Mouse (Mus musculus): Measurements from ENCODE around the gene Tomm40l. TPM values are rescaled to one million over a fixed set of nuclear protein-coding genes. Genes with fewer than 3 reads are reported as not detected.

Tomm40l gene
- polyA plus RNA-seq, 2 experiments = 11.0 to 17.5 TPM

DNA sequence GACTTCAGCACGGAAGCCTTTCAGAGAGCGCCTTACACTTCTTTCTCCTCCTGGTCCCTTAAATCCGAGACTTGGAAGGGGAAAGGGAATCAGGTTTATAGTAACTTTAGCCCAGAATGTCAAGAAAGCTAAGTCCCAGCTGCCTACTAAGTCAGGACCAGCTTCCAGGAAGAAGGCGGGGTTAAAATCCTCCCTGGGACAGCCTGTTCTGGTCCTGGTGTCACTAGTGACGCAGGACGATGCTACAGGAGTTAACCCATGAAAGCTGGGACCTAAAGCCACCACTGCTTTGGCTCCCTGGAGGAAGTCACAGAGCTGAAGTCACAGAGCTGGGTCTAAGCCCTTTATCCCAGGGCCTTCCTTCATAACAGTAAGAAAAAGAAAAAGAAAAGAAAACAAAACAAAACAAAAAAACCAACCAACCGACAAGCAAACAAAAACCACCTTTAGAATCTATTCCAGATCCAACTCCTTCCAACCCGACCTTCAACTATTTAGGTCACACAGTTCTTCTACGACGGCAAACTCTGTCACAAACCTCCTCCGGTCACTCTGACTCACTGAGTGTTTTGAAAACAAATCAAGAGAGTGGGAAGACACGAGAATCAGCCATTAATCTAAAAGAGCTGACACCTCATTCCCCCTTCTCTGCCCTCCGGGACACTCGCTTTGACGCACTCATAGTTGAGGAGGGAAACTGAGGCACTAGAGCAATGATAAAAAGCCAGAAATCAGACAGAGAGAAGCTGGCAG, 17.9 kb upstream of the Tomm40l start:
- 74% methylated on average over 15 of the region's 15 CpGs for WGBS (ENCODE audit: insufficient replicate concordance)
- no peak for DNase-seq (ENCODE audit: low read depth in 3 of 3, low spot score in 3 of 3)

DNA sequence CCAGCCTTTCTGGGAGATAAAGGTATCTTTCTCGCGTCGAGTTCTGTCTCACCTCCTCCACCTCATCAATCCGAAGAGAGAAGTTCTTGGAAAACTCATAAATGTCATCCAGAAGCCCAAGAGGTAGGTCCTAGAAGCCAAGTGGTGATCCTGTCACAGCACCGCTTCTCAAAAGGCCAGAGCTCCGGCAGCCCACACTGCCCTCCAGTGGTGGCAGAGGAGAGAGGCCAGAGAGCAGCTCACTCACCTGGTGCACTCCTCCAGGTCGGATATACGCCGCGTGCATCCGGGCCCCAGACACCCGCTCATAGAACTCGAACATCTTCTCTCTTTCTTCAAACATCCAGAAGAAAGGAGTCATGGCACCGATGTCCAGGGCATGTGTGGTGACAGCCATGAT, 16.1 kb upstream of the Tomm40l start:
- ATAC-seq (ENCODE audit: insufficient read depth) = 0 out of 2 replicates have a peak, but pooled peaks have one; percentile 32
- WGBS (ENCODE audit: insufficient replicate concordance) = 65% methylated on average over 14 of the region's 14 CpGs
- no peak overlapping the region for H3K27ac ChIP-seq

More for the DNA sequence above, 17.9 kb upstream of the Tomm40l start:
- ATAC-seq (ENCODE audit: insufficient read depth) = no peak
- H3K4me3 ChIP-seq (ENCODE audit: insufficient read depth in 1 of 2, low read depth in 2 of 2, low read length in 2 of 2) = no peak overlapping the region
- H3K9me3 ChIP-seq (ENCODE audit: control insufficient read depth, low read length) = no peaks in the 10 kb centered on the region
- H3K9ac ChIP-seq (replicated peaks) = no peak overlapping the region
- no peak overlapping the region for H3K4me2 ChIP-seq (ENCODE audit: low read depth)
- no peak for TF ChIP-seq EP300 (IDR thresholded peaks at IDR 0.05; ENCODE audit: low read depth)
- no peak for TF ChIP-seq CTCF (IDR thresholded peaks at IDR 0.05; ENCODE audit: low read depth)
- peaks cover 51% of the 10 kb centered on the region for H3K36me3 ChIP-seq (replicated peaks; ENCODE audit: control insufficient read depth, insufficient read depth, low read depth)
- H3K27me3 ChIP-seq (ENCODE audit: control insufficient read depth, insufficient read depth, low read length) = no peaks in the 10 kb centered on the region
- H3K4me1 ChIP-seq (replicated peaks; ENCODE audit: control insufficient read depth in 2 of 2, insufficient read depth in 2 of 2, low read length in 1 of 2) = no peaks in the 10 kb centered on the region; a peak in 1 of 4 replicates
- H3K27ac ChIP-seq = no peak overlapping the region

DNA sequence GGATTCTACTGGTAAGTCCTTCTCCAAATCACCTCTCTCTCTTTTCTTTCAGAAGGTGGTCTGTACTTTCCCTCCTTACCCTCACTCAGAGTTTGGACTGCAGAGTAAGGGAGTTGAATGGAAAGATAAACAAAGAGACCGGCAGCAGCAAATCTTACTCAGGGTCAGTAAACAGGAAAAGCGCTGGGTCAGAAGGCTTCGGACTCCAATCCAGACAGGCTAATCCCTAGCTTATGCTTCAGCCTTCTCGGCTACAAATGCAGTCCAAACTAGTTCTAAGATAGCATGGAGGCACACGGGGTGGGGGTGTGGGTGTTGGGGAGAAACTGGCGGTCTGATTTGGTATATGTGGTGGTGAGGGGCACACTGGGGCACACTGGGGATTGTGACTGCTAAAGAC, 15.1 kb upstream of the Tomm40l start:
- no peaks in the 10 kb centered on the region for H3K9me3 ChIP-seq (ENCODE audit: control insufficient read depth, low read length)
- peaks cover 43% of the 10 kb centered on the region for H3K36me3 ChIP-seq (replicated peaks; ENCODE audit: control insufficient read depth, insufficient read depth, low read depth)
- ATAC-seq (ENCODE audit: insufficient read depth) (no peak), DNase-seq (ENCODE audit: low read depth in 3 of 3, low spot score in 3 of 3) (no peak)
- H3K4me1 ChIP-seq (replicated peaks; ENCODE audit: control insufficient read depth in 2 of 2, insufficient read depth in 2 of 2, low read length in 1 of 2) = peaks cover 10 to 13% of the 10 kb centered on the region in 2 experiments
- no peak overlapping the region for H3K9ac ChIP-seq (replicated peaks)
- H3K27me3 ChIP-seq (ENCODE audit: control insufficient read depth, insufficient read depth, low read length) = no peaks in the 10 kb centered on the region
- WGBS (ENCODE audit: insufficient replicate concordance) = 75% methylated on average over 6 of the region's 6 CpGs
- H3K27ac ChIP-seq = no peak overlapping the region
- H3K4me2 ChIP-seq (ENCODE audit: low read depth) = no peak overlapping the region
- no peak for TF ChIP-seq EP300 (IDR thresholded peaks at IDR 0.05; ENCODE audit: low read depth)
- TF ChIP-seq CTCF (IDR thresholded peaks at IDR 0.05; ENCODE audit: low read depth) = no peak
- no peak overlapping the region for H3K4me3 ChIP-seq (ENCODE audit: insufficient read depth in 1 of 2, low read depth in 2 of 2, low read length in 2 of 2)

More for the DNA sequence above, 16.1 kb upstream of the Tomm40l start:
- H3K4me1 ChIP-seq (replicated peaks; ENCODE audit: control insufficient read depth in 2 of 2, insufficient read depth in 2 of 2, low read length in 1 of 2) = peaks cover 2 to 3% of the 10 kb centered on the region in 2 experiments; a peak in 3 of 4 replicates
- H3K4me3 ChIP-seq (ENCODE audit: insufficient read depth in 1 of 2, low read depth in 2 of 2, low read length in 2 of 2) = no peak overlapping the region
- peak in 1 of 3 experiments; percentile 49 for DNase-seq (ENCODE audit: low read depth in 3 of 3, low spot score in 3 of 3)
- H3K4me2 ChIP-seq (ENCODE audit: low read depth) = no peak overlapping the region
- no peaks in the 10 kb centered on the region for H3K27me3 ChIP-seq (ENCODE audit: control insufficient read depth, insufficient read depth, low read length)
- H3K9ac ChIP-seq (replicated peaks) = no peak overlapping the region
- H3K9me3 ChIP-seq (ENCODE audit: control insufficient read depth, low read length) = no peaks in the 10 kb centered on the region
- H3K36me3 ChIP-seq (replicated peaks; ENCODE audit: control insufficient read depth, insufficient read depth, low read depth) = peaks cover 47% of the 10 kb centered on the region
- TF ChIP-seq EP300 (IDR thresholded peaks at IDR 0.05; ENCODE audit: low read depth) (no peak), CTCF (IDR thresholded peaks at IDR 0.05; ENCODE audit: low read depth) (peak; percentile 95)

DNA sequence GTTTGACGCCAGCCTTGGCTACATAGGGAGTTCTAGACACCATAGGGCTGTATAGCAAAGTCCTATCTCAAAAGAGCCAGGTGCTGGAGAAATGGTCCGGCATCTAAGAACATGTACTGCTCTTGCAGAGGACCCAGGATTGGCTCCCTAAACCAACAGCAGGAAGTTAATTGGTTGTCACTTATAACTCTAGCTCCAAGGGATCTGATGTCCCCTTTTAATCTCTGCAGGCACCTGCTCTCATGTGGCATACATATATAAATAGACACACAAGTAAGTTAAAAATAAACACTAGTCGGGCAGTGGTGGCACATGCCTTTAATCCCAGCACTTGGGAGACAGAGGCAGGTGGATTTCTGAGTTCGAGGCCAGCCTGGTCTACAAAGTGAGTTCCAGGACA, 13.5 kb upstream of the Tomm40l start:
- DNase-seq (ENCODE audit: low read depth in 3 of 3, low spot score in 3 of 3) (no peak), ATAC-seq (ENCODE audit: insufficient read depth) (no peak)
- Histone ChIP-seq H3K27ac (no peak overlapping the region), H3K27me3 (ENCODE audit: control insufficient read depth, insufficient read depth, low read length) (no peaks in the 10 kb centered on the region), H3K4me3 (ENCODE audit: insufficient read depth in 1 of 2, low read depth in 2 of 2, low read length in 2 of 2) (no peak overlapping the region), H3K4me1 (replicated peaks; ENCODE audit: control insufficient read depth in 2 of 2, insufficient read depth in 2 of 2, low read length in 1 of 2) (peaks cover 12 to 22% of the 10 kb centered on the region in 2 experiments), H3K9ac (replicated peaks) (no peak overlapping the region), H3K4me2 (ENCODE audit: low read depth) (no peak overlapping the region), H3K9me3 (ENCODE audit: control insufficient read depth, low read length) (no peaks in the 10 kb centered on the region), H3K36me3 (replicated peaks; ENCODE audit: control insufficient read depth, insufficient read depth, low read depth) (peaks cover 39% of the 10 kb centered on the region)
- WGBS (ENCODE audit: insufficient replicate concordance) = 62% methylated on average over 3 of the region's 4 CpGs
- TF ChIP-seq CTCF (IDR thresholded peaks at IDR 0.05; ENCODE audit: low read depth) = no peak
- no peak for TF ChIP-seq EP300 (IDR thresholded peaks at IDR 0.05; ENCODE audit: low read depth)

- Histone ChIP-seq H3K27me3 (ENCODE audit: control insufficient read depth, insufficient read depth, low read length) (no peaks in the 10 kb centered on the region), H3K36me3 (replicated peaks; ENCODE audit: control insufficient read depth, insufficient read depth, low read depth) (peaks cover 39% of the 10 kb centered on the region), H3K4me1 (replicated peaks; ENCODE audit: control insufficient read depth in 2 of 2, insufficient read depth in 2 of 2, low read length in 1 of 2) (peaks cover 12 to 24% of the 10 kb centered on the region in 2 experiments), H3K4me2 (ENCODE audit: low read depth) (no peak overlapping the region; the same call in 1 of the 2 replicates), H3K4me3 (ENCODE audit: insufficient read depth in 1 of 2, low read depth in 2 of 2, low read length in 2 of 2) (no peak overlapping the region), H3K9me3 (ENCODE audit: control insufficient read depth, low read length) (no peaks in the 10 kb centered on the region), H3K9ac (replicated peaks) (no peak overlapping the region), H3K27ac (no peak overlapping the region)
- TF ChIP-seq CTCF (IDR thresholded peaks at IDR 0.05; ENCODE audit: low read depth) = no peak
- 66% methylated on average over 4 of the region's 4 CpGs for WGBS (ENCODE audit: insufficient replicate concordance)
- ATAC-seq (ENCODE audit: insufficient read depth) = no peak
- no peak for DNase-seq (ENCODE audit: low read depth in 3 of 3, low spot score in 3 of 3)
These were observed 12.2 kb upstream of the Tomm40l start for GRCm38 (mm10) chr1:171234538-171234937.
